Mouse (Mus musculus): ENCODE data around the gene Nckap5.

DNA sequence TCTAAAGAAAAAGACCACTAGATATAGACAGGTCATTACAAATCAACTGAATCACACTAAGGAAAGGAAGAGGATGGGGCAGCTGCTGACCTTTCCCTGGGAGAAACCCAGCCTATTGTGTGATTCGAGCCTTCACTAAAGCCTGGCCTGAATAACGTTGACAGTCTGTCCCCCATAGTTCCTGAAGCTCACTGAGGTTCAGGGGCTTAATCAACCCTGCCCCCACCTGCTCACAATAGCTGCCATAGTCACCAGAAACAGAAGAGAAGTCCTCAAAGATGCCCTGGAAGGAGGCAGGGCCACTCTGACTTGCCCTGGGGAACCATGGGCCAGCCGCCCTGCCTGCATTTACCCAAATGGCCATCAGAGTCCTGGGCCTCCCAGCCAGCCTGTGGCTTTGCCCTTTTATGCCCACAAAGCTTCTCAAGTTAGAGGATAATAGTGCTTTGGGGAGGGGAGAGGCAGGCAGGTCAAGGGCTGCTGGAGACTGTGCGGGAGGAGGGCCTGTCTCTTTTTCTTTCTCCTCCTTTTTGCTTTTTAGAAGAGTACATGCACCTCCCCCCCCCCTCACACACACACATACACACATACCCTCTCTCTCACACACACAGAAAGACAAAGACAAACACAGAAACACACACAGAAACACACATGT, 85.0 kb downstream of the Nckap5 start:
- no peak for TF ChIP-seq CTCF (IDR thresholded peaks at IDR 0.05; ENCODE audit: low read depth, low read length)
- TF ChIP-seq POLR2A (IDR thresholded peaks at IDR 0.05; ENCODE audit: extremely low read depth, insufficient read depth, low read length): no peak

Measured in liver, adult 2 months (tissue).